Mouse (Mus musculus) erythroblast, embryonic 14.5 days (primary cell): Measurements from ENCODE around the gene Gm27021.

ENCODE experiments used
- GATA1 ChIP-seq: IDR thresholded peaks from 2 replicates; pipeline ENCODE4 v1.6.1; 2012; ENCODE audit warnings: low read length, inconsistent platforms, mixed read lengths
- TAL1 ChIP-seq: IDR thresholded peaks from 3 replicates; pipeline ENCODE4 v1.6.1; 2012; ENCODE audit warnings: low read length, inconsistent platforms, mixed read lengths

DNA sequence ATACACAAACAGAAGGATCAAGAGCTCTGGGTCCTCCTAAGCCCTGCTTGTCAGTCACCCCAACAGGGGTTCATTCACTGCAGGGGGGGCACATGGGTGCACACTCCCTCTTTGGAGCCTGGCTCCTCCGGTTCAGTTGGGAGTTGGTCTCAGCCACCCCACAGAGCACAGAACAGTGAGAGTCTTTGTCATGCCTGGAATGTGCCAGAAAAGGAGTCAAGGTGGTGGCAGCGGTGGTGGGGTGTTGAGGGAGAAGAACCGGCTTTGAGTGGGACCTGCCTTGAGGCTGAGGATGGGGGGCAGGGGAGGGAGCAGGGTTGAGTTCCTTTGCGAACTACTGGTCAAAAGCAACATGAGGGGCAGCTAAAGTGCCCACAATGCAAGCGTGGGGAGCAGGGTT is 37.8 kb downstream of the Gm27021 start:
- no peak for TF ChIP-seq GATA1
- TF ChIP-seq TAL1 = no peak
